Mouse (Mus musculus) testis, adult 2 months (tissue): ENCODE data around the gene AL607142.1.

Experiments used
- CTCF ChIP-seq: fragments of 200-500 bp; IDR thresholded peaks from 2 replicates; pipeline ENCODE4 v1.5.1; 2012; ENCODE audit warnings: low read depth, mild to moderate bottlenecking, inconsistent platforms, low read length, moderate library complexity; ENCODE audit not compliant: control insufficient read depth, insufficient read depth, insufficient replicate concordance
- POLR2A ChIP-seq: fragments of 200-500 bp; IDR thresholded peaks from 2 replicates; pipeline ENCODE4 v1.6.1; 2012; ENCODE audit warnings: low read depth, mild to moderate bottlenecking, inconsistent platforms, low read length, moderate library complexity; ENCODE audit not compliant: control insufficient read depth

DNA sequence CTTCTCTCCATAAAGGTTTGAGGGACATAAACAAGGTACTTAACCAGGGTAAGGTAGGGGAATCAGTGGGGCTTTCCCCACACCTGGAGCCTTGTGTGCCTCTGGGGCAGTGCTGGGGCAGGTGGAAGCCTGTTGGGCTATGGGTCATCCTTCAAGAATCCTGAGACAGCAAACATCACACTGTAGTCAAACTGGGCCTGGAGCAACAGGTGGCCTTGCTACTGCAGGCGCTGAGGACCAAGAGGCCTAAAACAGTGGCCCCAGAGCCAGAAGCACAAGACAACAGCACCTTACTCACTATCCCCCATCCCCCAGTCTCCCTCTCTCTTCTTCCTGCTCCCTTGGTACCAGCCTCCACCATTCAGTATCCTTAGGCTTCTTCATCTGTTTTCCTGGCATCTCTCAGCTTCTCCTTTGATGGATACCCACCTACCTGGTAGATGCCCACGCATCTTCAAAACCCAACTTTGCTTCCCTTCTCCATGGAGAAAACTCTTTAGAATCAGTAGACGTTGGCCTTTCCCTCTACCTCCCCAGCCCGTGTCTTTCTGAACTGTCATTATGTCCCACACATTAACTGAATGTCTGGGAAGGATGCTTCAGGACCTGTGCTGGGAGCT is 41.5 kb upstream of the AL607142.1 start:
- TF ChIP-seq POLR2A (no peak), CTCF (no peak)
